Mouse (Mus musculus) embryo, embryonic 10.5 days (tissue): ENCODE measurements at regions not wholly inside any gene's neighbourhood (a gene's known extent, or its start where the extent isn't known, plus 50 kb on each side); places are given as distances from the start of the nearest gene placed in this dataset.

Experiments used
- DNase-seq: peaks from one replicate; pipeline ENCODE4 v3.0.0-alpha.2; 2015; ENCODE audit warnings: low spot score

- DNase-seq: no peak
Observed at GRCm38 (mm10) chr8:7796156-7796555, 864.9 kb downstream of the Efnb2 start.

- DNase-seq: no peak
Observed at GRCm38 (mm10) chr8:7763820-7764219, 897.2 kb downstream of the Efnb2 start.

GRCm38 (mm10) chr8:7760987-7761386, 900.1 kb downstream of the Efnb2 start:
- DNase-seq: no peak

- no peak for DNase-seq
Observed at GRCm38 (mm10) chr8:7732726-7733125, 928.3 kb downstream of the Efnb2 start.

GRCm38 (mm10) chr8:7721880-7722279, 939.2 kb downstream of the Efnb2 start:
- DNase-seq: no peak

- no peak for DNase-seq
Observed at GRCm38 (mm10) chr8:7718898-7719696, 941.9 kb downstream of the Efnb2 start.

GRCm38 (mm10) chr8:7710764-7711163, 950.3 kb downstream of the Efnb2 start:
- DNase-seq: no peak

GRCm38 (mm10) chr8:7709406-7709805, 951.6 kb downstream of the Efnb2 start:
- no peak for DNase-seq

- no peak for DNase-seq
Observed at GRCm38 (mm10) chr8:7691355-7691996, 969.6 kb downstream of the Efnb2 start.

GRCm38 (mm10) chr8:7653804-7654203, 1007.2 kb downstream of the Efnb2 start:
- no peak for DNase-seq
